Mouse (Mus musculus): ENCODE measurements around the gene Ang5. TPM values are rescaled to one million over a fixed set of nuclear protein-coding genes. Genes with fewer than 3 reads are reported as not detected.
"Not testable (repeated sequence)": the region's sequence is repeated elsewhere in the genome, so short reads cannot be mapped to it uniquely, and the experiment has no call there.

Ang5 gene
- not detected in 2 replicates for polyA plus RNA-seq (2015; fragmentation: Nextera tagmentation; extraction: Ambion mirVana)

DNA sequence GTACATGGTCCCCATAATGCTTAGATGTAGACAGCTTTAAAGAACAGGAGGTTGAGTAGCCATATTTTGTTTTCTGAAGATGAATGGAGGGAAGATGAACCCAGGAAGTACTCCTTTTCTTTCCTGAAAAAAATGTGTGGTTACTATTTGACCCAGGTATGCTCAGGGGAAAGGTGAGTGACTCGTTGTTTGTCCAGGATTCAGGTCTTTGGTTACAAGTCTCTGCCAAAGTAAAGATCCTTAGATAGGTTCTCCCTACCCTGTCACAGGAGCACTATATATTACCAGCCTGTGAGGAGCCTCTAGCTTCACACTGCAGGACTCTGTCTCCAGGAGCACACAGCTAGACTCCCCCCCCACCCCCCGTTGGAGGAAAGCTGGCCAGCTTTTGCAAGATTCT is at the start of gene Ang5:
TSS of gene Ang5 (plus strand) at position 301 of the 400 bp plus-strand sequence.
- not testable (repeated sequence) for DNase-seq (ENCODE audit: low spot score); H3K4me1 ChIP-seq (replicated peaks; ENCODE audit: insufficient read depth, low read length); H3K4me3 ChIP-seq (replicated peaks; ENCODE audit: low read depth, low read length); H3K36me3 ChIP-seq (ENCODE audit: insufficient read depth, low read length); ATAC-seq (replicated peaks; ENCODE audit: low FRiP score, low read depth); H3K27ac ChIP-seq; H3K27me3 ChIP-seq (ENCODE audit: insufficient read depth, low read length); H3K9me3 ChIP-seq (replicated peaks; ENCODE audit: low read length); H3K9ac ChIP-seq (ENCODE audit: low read depth, low read length); H3K4me2 ChIP-seq (ENCODE audit: low read length)
- WGBS: no CpG with 5 or more reads among the region's 2 CpGs

GRCm38 (mm10) chr14:43918214-43918613 is 38.7 kb upstream of the Ang5 start:
- H3K4me3 ChIP-seq (replicated peaks; ENCODE audit: low read depth, low read length); H3K36me3 ChIP-seq (ENCODE audit: insufficient read depth, low read length); ATAC-seq (replicated peaks; ENCODE audit: low FRiP score, low read depth); DNase-seq (ENCODE audit: low spot score); H3K4me2 ChIP-seq (ENCODE audit: low read length); H3K27ac ChIP-seq; H3K4me1 ChIP-seq (replicated peaks; ENCODE audit: insufficient read depth, low read length); H3K27me3 ChIP-seq (ENCODE audit: insufficient read depth, low read length); H3K9ac ChIP-seq (ENCODE audit: low read depth, low read length); H3K9me3 ChIP-seq (replicated peaks; ENCODE audit: low read length): not testable (repeated sequence)

DNA sequence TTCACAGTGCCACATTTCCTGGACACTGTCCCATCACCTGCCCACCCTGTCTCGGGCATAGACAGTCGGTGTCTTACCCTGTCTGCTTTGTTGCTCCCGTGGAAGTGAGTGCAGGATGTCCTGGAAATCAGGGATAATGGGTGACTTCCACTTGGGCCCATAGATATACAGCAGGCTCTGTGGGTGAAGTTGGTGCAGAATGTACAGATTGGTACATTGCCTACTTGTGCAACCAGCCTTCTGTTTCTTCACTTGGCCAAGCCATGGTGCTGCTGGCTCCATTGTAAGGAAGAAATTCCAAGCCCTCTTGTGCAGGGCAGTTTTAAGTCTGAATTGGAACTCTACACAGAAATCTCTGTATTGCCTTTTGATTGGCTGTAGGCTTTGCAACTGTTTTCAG is 33.4 kb upstream of the Ang5 start, which contains the start of gene Ear10:
TSS of gene Ear10 (minus strand) at position 101 of the 400 bp plus-strand sequence.
- ATAC-seq (replicated peaks; ENCODE audit: low FRiP score, low read depth); H3K27ac ChIP-seq; DNase-seq (ENCODE audit: low spot score); H3K4me2 ChIP-seq (ENCODE audit: low read length); H3K9ac ChIP-seq (ENCODE audit: low read depth, low read length); H3K36me3 ChIP-seq (ENCODE audit: insufficient read depth, low read length); H3K4me1 ChIP-seq (replicated peaks; ENCODE audit: insufficient read depth, low read length); H3K27me3 ChIP-seq (ENCODE audit: insufficient read depth, low read length); H3K9me3 ChIP-seq (replicated peaks; ENCODE audit: low read length); H3K4me3 ChIP-seq (replicated peaks; ENCODE audit: low read depth, low read length): not testable (repeated sequence)
- WGBS: 88% methylated on average over 3 of the region's 3 CpGs

DNA sequence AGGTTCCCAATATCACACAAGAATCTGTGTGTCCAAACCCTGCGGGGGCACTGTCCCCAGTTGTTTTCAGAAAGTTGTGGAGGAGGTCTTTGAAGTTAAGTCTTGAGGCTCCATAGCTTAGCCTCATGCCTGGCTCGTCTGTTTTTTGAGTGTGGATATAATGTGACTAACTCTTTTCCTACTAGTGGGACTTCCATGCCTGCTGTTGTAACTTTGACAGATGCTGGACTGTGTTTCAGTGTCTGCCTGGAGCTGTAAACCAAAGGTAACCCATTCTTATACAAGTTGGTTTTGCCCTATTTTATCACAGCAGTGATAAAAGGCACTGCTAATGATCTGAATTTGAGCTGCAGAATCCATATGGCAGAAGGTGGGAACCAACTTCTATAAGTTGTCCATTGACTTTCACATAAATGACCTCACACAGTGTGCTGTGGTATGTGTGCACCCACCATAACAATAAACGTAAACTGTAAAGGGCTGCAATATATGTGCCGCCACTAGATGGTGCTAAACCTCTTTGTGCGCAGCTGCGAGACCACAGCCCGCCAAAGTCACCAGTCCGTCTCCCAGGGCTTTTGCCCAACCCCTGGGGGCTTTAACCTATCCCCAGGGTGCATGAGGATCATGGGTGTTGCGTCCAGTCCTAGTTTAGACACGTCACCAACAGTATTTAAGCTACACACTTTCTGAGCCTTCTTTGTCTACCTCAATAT is 32.0 kb upstream of the Ang5 start, which contains the start of gene Gm8113:
TSS of gene Gm8113 (plus strand) at position 703 of the 716 bp plus-strand sequence.
- ATAC-seq (replicated peaks; ENCODE audit: low FRiP score, low read depth) (peak; percentile 96), DNase-seq (ENCODE audit: low spot score) (peak; percentile 91)
- peak; percentile 88 for TF ChIP-seq CTCF (IDR thresholded peaks at IDR 0.05; ENCODE audit: low read depth)
- not testable (repeated sequence) for H3K36me3 ChIP-seq (ENCODE audit: insufficient read depth, low read length); H3K27me3 ChIP-seq (ENCODE audit: insufficient read depth, low read length); H3K9me3 ChIP-seq (replicated peaks; ENCODE audit: low read length); H3K4me1 ChIP-seq (replicated peaks; ENCODE audit: insufficient read depth, low read length)
- Histone ChIP-seq H3K27ac (peak within 1 kb of the TSS; percentile 85), H3K9ac (ENCODE audit: low read depth, low read length) (peak within 1 kb of the TSS; percentile 60; the same call in 1 of the 2 replicates), H3K4me3 (replicated peaks; ENCODE audit: low read depth, low read length) (peak within 1 kb of the TSS; percentile 45), H3K4me2 (ENCODE audit: low read length) (peak within 1 kb of the TSS; percentile 49)
- WGBS: 7% methylated on average over 10 of the region's 10 CpGs

DNA sequence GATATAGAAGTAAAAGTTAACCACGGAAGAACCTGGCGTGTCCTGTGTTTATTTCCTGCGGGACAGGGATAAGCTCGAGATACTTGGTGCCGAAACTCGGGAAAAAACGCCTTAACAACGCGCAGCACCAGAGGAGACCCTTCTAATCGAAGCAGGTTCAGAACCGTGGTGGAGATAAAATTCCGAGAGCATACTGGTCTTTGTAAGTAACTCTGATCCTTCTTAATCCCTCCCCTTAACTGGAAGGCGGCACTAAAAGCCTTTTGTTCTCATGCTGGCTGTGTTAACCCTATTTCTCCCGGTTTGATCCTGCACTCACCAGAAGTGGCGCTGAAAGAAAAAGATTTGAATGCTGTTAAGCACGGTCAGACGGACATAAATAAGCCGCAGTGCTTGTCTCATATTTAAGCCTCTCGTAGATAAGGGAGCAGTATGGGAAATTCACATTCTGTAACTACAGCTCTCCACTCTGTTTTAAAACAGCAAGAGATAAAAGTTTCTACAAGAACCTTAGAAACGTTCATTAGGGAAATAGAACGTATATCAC is 31.4 kb upstream of the Ang5 start:
- ATAC-seq (replicated peaks; ENCODE audit: low FRiP score, low read depth) (peak; percentile 74; the same call in 1 of the 2 replicates), DNase-seq (ENCODE audit: low spot score) (peak; percentile 75)
- H3K9me3 ChIP-seq (replicated peaks; ENCODE audit: low read length); H3K4me1 ChIP-seq (replicated peaks; ENCODE audit: insufficient read depth, low read length); H3K36me3 ChIP-seq (ENCODE audit: insufficient read depth, low read length); H3K27me3 ChIP-seq (ENCODE audit: insufficient read depth, low read length): not testable (repeated sequence)
- H3K4me2 ChIP-seq (ENCODE audit: low read length): peak overlapping the region; percentile 49
- peak overlapping the region; percentile 85 for H3K27ac ChIP-seq
- peak overlapping the region; percentile 45 for H3K4me3 ChIP-seq (replicated peaks; ENCODE audit: low read depth, low read length)
- peak overlapping the region; percentile 60; the same call in 1 of the 2 replicates for H3K9ac ChIP-seq (ENCODE audit: low read depth, low read length)
- WGBS: 2% methylated on average over 21 of the region's 21 CpGs

GRCm38 (mm10) chr14:43932991-43933390 is 23.9 kb upstream of the Ang5 start:
- not testable (repeated sequence) for H3K9ac ChIP-seq (ENCODE audit: low read depth, low read length); H3K4me3 ChIP-seq (replicated peaks; ENCODE audit: low read depth, low read length); H3K4me2 ChIP-seq (ENCODE audit: low read length); H3K4me1 ChIP-seq (replicated peaks; ENCODE audit: insufficient read depth, low read length); ATAC-seq (replicated peaks; ENCODE audit: low FRiP score, low read depth); H3K27me3 ChIP-seq (ENCODE audit: insufficient read depth, low read length); H3K36me3 ChIP-seq (ENCODE audit: insufficient read depth, low read length); H3K27ac ChIP-seq; H3K9me3 ChIP-seq (replicated peaks; ENCODE audit: low read length)
- TF ChIP-seq CTCF (IDR thresholded peaks at IDR 0.05; ENCODE audit: low read depth): peak; percentile 76
- peak; percentile 56 for DNase-seq (ENCODE audit: low spot score)
- 22% methylated on average over 8 of the region's 8 CpGs for WGBS

- H3K36me3 ChIP-seq (ENCODE audit: insufficient read depth, low read length); H3K27ac ChIP-seq; H3K4me2 ChIP-seq (ENCODE audit: low read length); ATAC-seq (replicated peaks; ENCODE audit: low FRiP score, low read depth); H3K4me1 ChIP-seq (replicated peaks; ENCODE audit: insufficient read depth, low read length); H3K9me3 ChIP-seq (replicated peaks; ENCODE audit: low read length); H3K4me3 ChIP-seq (replicated peaks; ENCODE audit: low read depth, low read length); H3K9ac ChIP-seq (ENCODE audit: low read depth, low read length); H3K27me3 ChIP-seq (ENCODE audit: insufficient read depth, low read length); DNase-seq (ENCODE audit: low spot score): not testable (repeated sequence)
- 58% methylated on average over 5 of the region's 5 CpGs for WGBS
These were observed 23.5 kb upstream of the Ang5 start for GRCm38 (mm10) chr14:43933399-43933798.

GRCm38 (mm10) chr14:43953382-43953781 is 3.5 kb upstream of the Ang5 start:
- not testable (repeated sequence) for H3K4me2 ChIP-seq (ENCODE audit: low read length); ATAC-seq (replicated peaks; ENCODE audit: low FRiP score, low read depth); H3K36me3 ChIP-seq (ENCODE audit: insufficient read depth, low read length); H3K9ac ChIP-seq (ENCODE audit: low read depth, low read length); H3K9me3 ChIP-seq (replicated peaks; ENCODE audit: low read length); H3K4me3 ChIP-seq (replicated peaks; ENCODE audit: low read depth, low read length); H3K27ac ChIP-seq; H3K4me1 ChIP-seq (replicated peaks; ENCODE audit: insufficient read depth, low read length); H3K27me3 ChIP-seq (ENCODE audit: insufficient read depth, low read length); DNase-seq (ENCODE audit: low spot score)
- 44% methylated on average over 1 of the region's 2 CpGs for WGBS

DNA sequence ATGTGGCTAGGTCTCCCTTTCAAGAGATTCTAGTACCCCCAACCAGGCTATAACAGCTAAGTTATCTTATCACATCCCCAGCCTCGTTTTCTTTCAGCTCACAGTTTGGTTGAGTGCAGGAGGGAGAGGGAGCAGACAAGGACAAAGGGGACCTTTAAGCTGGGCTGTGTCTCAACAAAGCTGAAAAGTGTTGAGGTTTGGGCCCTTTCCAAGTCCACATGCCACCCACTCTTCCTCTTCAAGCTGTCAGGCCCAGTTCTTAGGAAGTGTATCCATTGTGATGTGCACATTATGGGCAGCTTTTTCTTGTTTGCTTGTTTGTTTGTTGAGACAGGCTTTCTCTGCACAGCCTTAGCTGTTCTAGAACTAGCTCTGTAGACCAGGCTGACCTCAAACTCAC is 1.8 kb upstream of the Ang5 start:
- H3K9me3 ChIP-seq (replicated peaks; ENCODE audit: low read length); H3K36me3 ChIP-seq (ENCODE audit: insufficient read depth, low read length); H3K27me3 ChIP-seq (ENCODE audit: insufficient read depth, low read length); H3K4me3 ChIP-seq (replicated peaks; ENCODE audit: low read depth, low read length); H3K4me1 ChIP-seq (replicated peaks; ENCODE audit: insufficient read depth, low read length); H3K4me2 ChIP-seq (ENCODE audit: low read length); ATAC-seq (replicated peaks; ENCODE audit: low FRiP score, low read depth); DNase-seq (ENCODE audit: low spot score); H3K9ac ChIP-seq (ENCODE audit: low read depth, low read length); H3K27ac ChIP-seq: not testable (repeated sequence)
- no CpG with 5 or more reads among the region's 1 CpGs for WGBS
